Mouse (Mus musculus) ES-E14 (cell line): ENCODE measurements around the gene Srms. TPM values are rescaled to one million over a fixed set of nuclear protein-coding genes. Genes with fewer than 3 reads are reported as not detected.

Source experiments
- DNase-seq: peaks from one replicate; pipeline ENCODE4 v3.0.0-alpha.2; 2013; ENCODE audit warnings: low read depth, low spot score
- H3K27ac ChIP-seq: 2 replicates; pipeline ENCODE4 v1.5.1; 2012; ENCODE audit warnings: low read depth, mild to moderate bottlenecking, low read length, moderate library complexity, mixed read lengths; ENCODE audit not compliant: poor library complexity, insufficient read depth, severe bottlenecking
- H3K36me3 ChIP-seq: 2 replicates; pipeline ENCODE4 v1.6.1; 2012; ENCODE audit warnings: mild to moderate bottlenecking, low read length, moderate library complexity, mixed read lengths; ENCODE audit not compliant: control insufficient read depth, poor library complexity, insufficient read depth, severe bottlenecking
- H3K4me1 ChIP-seq, 2 experiments: fragments of 150-350 bp in 1 of 2; sonication (generic) in 1 of 2; 2 replicates each; pipeline ENCODE4 v1.6.1; 2012; ENCODE audit warnings: low read length in 2 of 2, mild to moderate bottlenecking in 1 of 2, mixed read lengths in 1 of 2; ENCODE audit not compliant: control insufficient read depth in 2 of 2, insufficient read depth in 2 of 2, poor library complexity in 1 of 2
- H3K4me3 ChIP-seq, 2 experiments: fragments of 150-350 bp in 1 of 2; sonication (generic) in 1 of 2; 2 replicates each; pipeline ENCODE4 v1.5.1; 2012; ENCODE audit warnings: low read length in 2 of 2, low read depth in 1 of 2, mild to moderate bottlenecking in 1 of 2, mixed read lengths in 1 of 2; ENCODE audit not compliant: insufficient read depth in 1 of 2, poor library complexity in 1 of 2, severe bottlenecking in 1 of 2
- H3K9ac ChIP-seq: 2 replicates; pipeline ENCODE4 v1.6.1; 2012; ENCODE audit warnings: low read depth, mild to moderate bottlenecking, low read length, mixed read lengths; ENCODE audit not compliant: poor library complexity, insufficient read depth, severe bottlenecking
- H3K9me3 ChIP-seq: fragments of 150-350 bp; sonication (generic); 2 replicates; pipeline ENCODE4 v1.6.1; 2012; ENCODE audit warnings: low read depth, mild to moderate bottlenecking, low read length; ENCODE audit not compliant: control insufficient read depth, insufficient read depth
- CHD2 ChIP-seq: IDR thresholded peaks from 2 replicates; pipeline ENCODE4 v1.6.1; 2014; ENCODE audit warnings: mild to moderate bottlenecking, low read depth, low read length, inconsistent platforms
- HCFC1 ChIP-seq: IDR thresholded peaks from 2 replicates; pipeline ENCODE4 v1.6.1; 2012; ENCODE audit warnings: low read length, inconsistent platforms, borderline replicate concordance; ENCODE audit not compliant: insufficient read depth
- MAFK ChIP-seq: IDR thresholded peaks from 2 replicates; pipeline ENCODE4 v1.6.1; 2014; ENCODE audit warnings: mild to moderate bottlenecking, low read depth, low read length, inconsistent platforms; ENCODE audit not compliant: insufficient read depth
- ZC3H11A ChIP-seq: IDR thresholded peaks from 2 replicates; pipeline ENCODE4 v1.6.1; 2012; ENCODE audit warnings: low read depth, mild to moderate bottlenecking, inconsistent platforms, low read length, borderline replicate concordance
- ZNF384 ChIP-seq: IDR thresholded peaks from 2 replicates; pipeline ENCODE4 v1.6.1; 2012; ENCODE audit warnings: low read depth, low read length, inconsistent platforms
- in situ Hi-C, 2 experiments: fragments of 600-800 bp; cut with MboI; formaldehyde crosslinking; loops; one replicate each; pipeline ENCODE4 v1.15.1; 2025; ENCODE audit warnings: low sequenced_read_pairs in 2 of 2, inconsistent platforms in 1 of 2; ENCODE audit not compliant: unreplicated experiment in 2 of 2
- total RNA-seq: library from RNA; depleted of rRNA; stranded (reverse); fragments of 300-350 nt; gene quantifications from 2 replicates; pipeline ENCODE4 v1.2.3, GENCODE M21; 2012

The Srms gene
- total RNA-seq, 1 experiment = 0.67 TPM

- H3K27ac ChIP-seq = no peak overlapping the region
- DNase-seq = no peak
- in situ Hi-C loops = no loop called here
Measured at GRCm38 (mm10) chr2:181227122-181227521, 14.1 kb upstream of the Srms start.

GRCm38 (mm10) chr2:181224994-181225393 lies 12.0 kb upstream of the Srms start:
- Histone ChIP-seq H3K27ac (no peak overlapping the region), H3K4me1 (peaks cover 0 to 10% of the 10 kb centered on the region in 2 experiments; a peak in 2 of 4 replicates), H3K9ac (no peak overlapping the region), H3K4me3 (no peak overlapping the region), H3K9me3 (no peaks in the 10 kb centered on the region), H3K36me3 (no peaks in the 10 kb centered on the region)
- no peak for DNase-seq
- TF ChIP-seq ZC3H11A (no peak), ZNF384 (no peak), HCFC1 (no peak), MAFK (no peak)
- in situ Hi-C loops = no loop called here

More at GRCm38 (mm10) chr2:181227122-181227521, 14.1 kb upstream of the Srms start:
- Histone ChIP-seq H3K9ac (no peak overlapping the region), H3K4me1 (no peaks in the 10 kb centered on the region; a peak in 1 of 4 replicates), H3K4me3 (no peak overlapping the region), H3K9me3 (no peaks in the 10 kb centered on the region), H3K36me3 (no peaks in the 10 kb centered on the region)
- TF ChIP-seq CHD2 = no peak
- no peak for TF ChIP-seq HCFC1
- TF ChIP-seq ZC3H11A = no peak

- no peak overlapping the region for H3K4me3 ChIP-seq
- TF ChIP-seq ZNF384 = no peak
- no peak for TF ChIP-seq MAFK
- no peak for TF ChIP-seq ZC3H11A
- TF ChIP-seq CHD2 = no peak
- no peak for TF ChIP-seq HCFC1
- no peak overlapping the region for H3K27ac ChIP-seq
- H3K4me1 ChIP-seq = peaks cover 0 to 16% of the 10 kb centered on the region in 2 experiments; a peak in 2 of 4 replicates
- no peak overlapping the region for H3K9ac ChIP-seq
- H3K36me3 ChIP-seq = no peaks in the 10 kb centered on the region
- H3K9me3 ChIP-seq = no peaks in the 10 kb centered on the region
- in situ Hi-C loops = no loop called here
- DNase-seq = no peak
Measured at GRCm38 (mm10) chr2:181220361-181220760, 7.4 kb upstream of the Srms start.

- peak; percentile 64 for DNase-seq
- Histone ChIP-seq H3K27ac (no peak within 1 kb of the TSS), H3K4me1 (peaks cover 0 to 16% of the 10 kb centered on the region in 2 experiments; a peak in 2 of 4 replicates), H3K9ac (0 out of 2 replicates have a peak within 1 kb of the TSS, but pooled peaks have one; percentile 0), H3K9me3 (no peaks in the 10 kb centered on the region), H3K36me3 (no peaks in the 10 kb centered on the region), H3K4me3 (peak within 1 kb of the TSS; percentile 21 to 37; a peak in 3 of 4 replicates)
- in situ Hi-C loops = no loop called here
- TF ChIP-seq MAFK (no peak), ZNF384 (no peak), HCFC1 (no peak), ZC3H11A (no peak)
Measured at GRCm38 (mm10) chr2:181219538-181220216, 6.7 kb upstream of the Srms start, which contains the start of gene Fndc11. TSS of gene Fndc11 (plus strand) at chr2:181220013.

GRCm38 (mm10) chr2:181218881-181219485 lies 6.0 kb upstream of the Srms start:
- Histone ChIP-seq H3K9me3 (no peaks in the 10 kb centered on the region), H3K4me1 (peaks cover 0 to 16% of the 10 kb centered on the region in 2 experiments; a peak in 2 of 4 replicates), H3K9ac (no peak overlapping the region), H3K27ac (no peak overlapping the region), H3K36me3 (no peaks in the 10 kb centered on the region), H3K4me3 (no peak overlapping the region)
- in situ Hi-C loops = no loop called here
- no peak for DNase-seq
- no peak for TF ChIP-seq HCFC1
